Mouse (Mus musculus) ES-E14 (cell line): Measurements from ENCODE around the gene Bace1. TPM values are rescaled to one million over a fixed set of nuclear protein-coding genes. Genes with fewer than 3 reads are reported as not detected.
"Not testable (repeated sequence)": the region's sequence is repeated elsewhere in the genome, so short reads cannot be mapped to it uniquely, and the experiment has no call there.

Experiments
- DNase-seq: peaks from one replicate; pipeline ENCODE4 v3.0.0-alpha.2; 2013; ENCODE audit warnings: low read depth, low spot score
- H3K27ac ChIP-seq: 2 replicates; pipeline ENCODE4 v1.5.1; 2012; ENCODE audit warnings: low read depth, mild to moderate bottlenecking, low read length, moderate library complexity, mixed read lengths; ENCODE audit not compliant: poor library complexity, insufficient read depth, severe bottlenecking
- H3K36me3 ChIP-seq: 2 replicates; pipeline ENCODE4 v1.6.1; 2012; ENCODE audit warnings: mild to moderate bottlenecking, low read length, moderate library complexity, mixed read lengths; ENCODE audit not compliant: control insufficient read depth, poor library complexity, insufficient read depth, severe bottlenecking
- H3K4me1 ChIP-seq, 2 experiments: fragments of 150-350 bp in 1 of 2; sonication (generic) in 1 of 2; 2 replicates each; pipeline ENCODE4 v1.6.1; 2012; ENCODE audit warnings: low read length in 2 of 2, mild to moderate bottlenecking in 1 of 2, mixed read lengths in 1 of 2; ENCODE audit not compliant: control insufficient read depth in 2 of 2, insufficient read depth in 2 of 2, poor library complexity in 1 of 2
- H3K4me3 ChIP-seq, 2 experiments: fragments of 150-350 bp in 1 of 2; sonication (generic) in 1 of 2; 2 replicates each; pipeline ENCODE4 v1.5.1; 2012; ENCODE audit warnings: low read length in 2 of 2, low read depth in 1 of 2, mild to moderate bottlenecking in 1 of 2, mixed read lengths in 1 of 2; ENCODE audit not compliant: insufficient read depth in 1 of 2, poor library complexity in 1 of 2, severe bottlenecking in 1 of 2
- H3K9ac ChIP-seq: 2 replicates; pipeline ENCODE4 v1.6.1; 2012; ENCODE audit warnings: low read depth, mild to moderate bottlenecking, low read length, mixed read lengths; ENCODE audit not compliant: poor library complexity, insufficient read depth, severe bottlenecking
- H3K9me3 ChIP-seq: fragments of 150-350 bp; sonication (generic); 2 replicates; pipeline ENCODE4 v1.6.1; 2012; ENCODE audit warnings: low read depth, mild to moderate bottlenecking, low read length; ENCODE audit not compliant: control insufficient read depth, insufficient read depth
- CHD2 ChIP-seq: IDR thresholded peaks from 2 replicates; pipeline ENCODE4 v1.6.1; 2014; ENCODE audit warnings: mild to moderate bottlenecking, low read depth, low read length, inconsistent platforms
- HCFC1 ChIP-seq: IDR thresholded peaks from 2 replicates; pipeline ENCODE4 v1.6.1; 2012; ENCODE audit warnings: low read length, inconsistent platforms, borderline replicate concordance; ENCODE audit not compliant: insufficient read depth
- MAFK ChIP-seq: IDR thresholded peaks from 2 replicates; pipeline ENCODE4 v1.6.1; 2014; ENCODE audit warnings: mild to moderate bottlenecking, low read depth, low read length, inconsistent platforms; ENCODE audit not compliant: insufficient read depth
- ZC3H11A ChIP-seq: IDR thresholded peaks from 2 replicates; pipeline ENCODE4 v1.6.1; 2012; ENCODE audit warnings: low read depth, mild to moderate bottlenecking, inconsistent platforms, low read length, borderline replicate concordance
- ZNF384 ChIP-seq: IDR thresholded peaks from 2 replicates; pipeline ENCODE4 v1.6.1; 2012; ENCODE audit warnings: low read depth, low read length, inconsistent platforms
- in situ Hi-C, 2 experiments: fragments of 600-800 bp; cut with MboI; formaldehyde crosslinking; loops; one replicate each; pipeline ENCODE4 v1.15.1; 2025; ENCODE audit warnings: low sequenced_read_pairs in 2 of 2, inconsistent platforms in 1 of 2; ENCODE audit not compliant: unreplicated experiment in 2 of 2
- total RNA-seq: library from RNA; depleted of rRNA; stranded (reverse); fragments of 300-350 nt; gene quantifications from 2 replicates; pipeline ENCODE4 v1.2.3, GENCODE M21; 2012

Gene Bace1
- total RNA-seq, 1 experiment = 13.7 TPM

- H3K4me3 ChIP-seq = no peak overlapping the region
- peaks cover 16 to 50% of the 10 kb centered on the region in 2 experiments; a peak in 3 of 4 replicates for H3K4me1 ChIP-seq
- H3K9me3 ChIP-seq = no peaks in the 10 kb centered on the region
- no peak for DNase-seq
- H3K27ac ChIP-seq = no peak overlapping the region
- H3K36me3 ChIP-seq = no peaks in the 10 kb centered on the region
- TF ChIP-seq ZNF384 = no peak
- no peak for TF ChIP-seq MAFK
- no peak for TF ChIP-seq ZC3H11A
- TF ChIP-seq CHD2 = no peak
- TF ChIP-seq HCFC1 = no peak
- H3K9ac ChIP-seq = no peak overlapping the region
- in situ Hi-C loops = no loop called here
Measured at GRCm38 (mm10) chr9:45843780-45844179, 5.4 kb downstream of the Bace1 start.

- TF ChIP-seq ZC3H11A (no peak), ZNF384 (no peak), CHD2 (no peak), HCFC1 (no peak), MAFK (no peak)
Measured at GRCm38 (mm10) chr9:45845541-45845940, 7.2 kb downstream of the Bace1 start.

GRCm38 (mm10) chr9:45846176-45846575, 7.8 kb downstream of the Bace1 start:
- H3K9ac ChIP-seq, H3K4me3 ChIP-seq, in situ Hi-C loops, H3K36me3 ChIP-seq, DNase-seq, H3K27ac ChIP-seq, H3K9me3 ChIP-seq: not testable (repeated sequence)
- H3K4me1 ChIP-seq = peaks cover 9 to 45% of the 10 kb centered on the region in 2 experiments; a peak in 3 of 4 replicates

More at GRCm38 (mm10) chr9:45845541-45845940, 7.2 kb downstream of the Bace1 start:
- Histone ChIP-seq H3K4me1 (peaks cover 12 to 46% of the 10 kb centered on the region in 2 experiments; a peak in 3 of 4 replicates), H3K9me3 (no peaks in the 10 kb centered on the region), H3K27ac (no peak overlapping the region), H3K9ac (no peak overlapping the region), H3K36me3 (no peaks in the 10 kb centered on the region), H3K4me3 (no peak overlapping the region)
- in situ Hi-C loops = no loop called here
- DNase-seq = no peak

GRCm38 (mm10) chr9:45846891-45847460, 8.6 kb downstream of the Bace1 start:
- Histone ChIP-seq H3K9me3 (no peaks in the 10 kb centered on the region), H3K4me1 (peaks cover 5 to 39% of the 10 kb centered on the region in 2 experiments; a peak in 3 of 4 replicates), H3K9ac (no peak overlapping the region), H3K4me3 (no peak overlapping the region), H3K36me3 (no peaks in the 10 kb centered on the region), H3K27ac (peak overlapping the region; percentile 44)
- TF ChIP-seq ZC3H11A = no peak
- no peak for TF ChIP-seq HCFC1
- no peak for TF ChIP-seq ZNF384
- TF ChIP-seq MAFK = no peak
- no peak for TF ChIP-seq CHD2
- DNase-seq = no peak
- in situ Hi-C loops = no loop called here

DNA sequence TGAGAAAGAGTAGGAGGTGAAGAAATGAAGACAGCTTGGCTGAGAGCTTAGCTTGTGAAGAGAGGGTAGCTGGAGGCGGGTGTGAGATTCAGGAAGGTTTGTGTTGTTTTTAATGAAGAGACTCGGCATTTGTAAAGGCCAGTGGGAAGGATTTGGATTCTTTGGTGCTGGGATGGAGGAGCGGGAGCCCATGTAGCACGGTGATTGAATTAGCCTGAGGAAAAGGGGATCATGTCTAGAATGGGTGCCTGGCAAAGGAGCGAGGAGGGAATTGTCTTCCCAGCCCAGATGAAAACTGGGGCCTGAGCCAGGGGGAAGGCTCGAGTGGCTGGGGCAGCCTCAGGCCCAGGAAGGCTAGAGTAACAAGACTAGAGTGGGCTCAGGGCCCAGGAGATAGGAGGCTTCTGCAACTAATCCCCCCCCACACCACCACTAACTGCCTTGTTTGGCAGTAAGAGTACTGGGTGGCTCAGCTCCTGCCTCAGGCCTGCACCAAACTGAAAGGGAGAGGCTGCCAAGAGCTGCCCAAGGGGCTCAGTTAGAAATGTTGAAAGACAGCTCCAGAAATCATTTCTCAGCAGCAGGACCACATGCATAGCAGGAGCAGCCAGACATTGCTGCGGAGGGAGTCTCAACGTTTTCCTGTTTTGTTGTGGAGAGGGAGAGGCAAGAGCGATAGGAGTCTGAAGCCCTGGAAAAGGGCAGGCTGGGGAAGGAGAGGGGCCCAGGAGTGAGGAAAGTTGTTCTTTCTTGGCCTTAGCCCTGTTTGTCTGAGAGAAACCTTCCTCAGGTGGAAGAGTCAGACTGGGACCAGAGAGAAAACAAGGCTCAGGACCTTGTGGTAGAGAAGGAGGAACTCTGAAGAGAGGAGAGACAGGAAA, 11.4 kb downstream of the Bace1 start:
- no peak for DNase-seq
- Histone ChIP-seq H3K9me3 (no peaks in the 10 kb centered on the region), H3K36me3 (peaks cover 5% of the 10 kb centered on the region; the same call in 1 of the 2 replicates), H3K9ac (peak overlapping the region; percentile 38; the same call in 1 of the 2 replicates), H3K4me1 (peaks cover 3 to 31% of the 10 kb centered on the region in 2 experiments; a peak in 2 of 4 replicates), H3K27ac (no peak overlapping the region), H3K4me3 (no peak overlapping the region)
- TF ChIP-seq ZC3H11A = no peak
- TF ChIP-seq HCFC1 = no peak
- TF ChIP-seq MAFK = no peak
- no peak for TF ChIP-seq CHD2
- no peak for TF ChIP-seq ZNF384
- in situ Hi-C loops = no loop called here
